Mouse (Mus musculus) urinary bladder, adult 2 months (tissue): Measurements from ENCODE around the gene Snrpn. TPM values are rescaled to one million over a fixed set of nuclear protein-coding genes. Genes with fewer than 3 reads are reported as not detected.

Experiments
- polyA plus RNA-seq: library from polyadenylated mRNA; depleted of rRNA; stranded (reverse); fragments of >200 nt; gene quantifications from 2 replicates; pipeline ENCODE4 v1.2.3, GENCODE M21; 2012; rRNA removed

Gene Snrpn
- polyA plus RNA-seq, 1 experiment, result 30.0 TPM

Other genes starting within 250 kb of the Snrpn start
- gene Snurf, start 135.2 kb downstream of the Snrpn start, polyA plus RNA-seq, result not detected in 2 replicates
- gene Gm38393, start 135.2 kb downstream of the Snrpn start, polyA plus RNA-seq, result 0.99 and 1.2 TPM in 2 replicates